Mouse (Mus musculus) common myeloid progenitor, adult 5-6 weeks (primary cell): Measurements from ENCODE around the gene Dapk2. TPM values are rescaled to one million over a fixed set of nuclear protein-coding genes. Genes with fewer than 3 reads are reported as not detected.
A peak's percentile ranks its signal among the peaks of the same experiment; 100 is the strongest.

Source experiments
- ATAC-seq: replicated peaks from 2 replicates; pipeline ENCODE4 v1.8.0; 2016; ENCODE audit warnings: low read depth, mild to moderate bottlenecking, moderate TSS enrichment, inconsistent platforms; ENCODE audit not compliant: poor library complexity, severe bottlenecking
- total RNA-seq: library from RNA; stranded (forward); fragments of 200-1000, 187-1606 nt; gene quantifications from 2 replicates; pipeline ENCODE4 v1.2.3, GENCODE M21; 2017

Gene Dapk2
- total RNA-seq, 1 experiment from 2014 or later: 4.0 TPM

GRCm38 (mm10) chr9:66295577-66296120 lies 137.6 kb downstream of the Dapk2 start:
- no peak for ATAC-seq

- no peak for ATAC-seq
Observed at GRCm38 (mm10) chr9:66298783-66299182, 140.8 kb downstream of the Dapk2 start.

- ATAC-seq: peak; percentile 40
Observed at GRCm38 (mm10) chr9:66300448-66301027, 142.5 kb downstream of the Dapk2 start.

GRCm38 (mm10) chr9:66304320-66305090 lies 146.5 kb downstream of the Dapk2 start:
- no peak for ATAC-seq

- ATAC-seq: peak; percentile 40
Observed at GRCm38 (mm10) chr9:66305121-66306112, 147.4 kb downstream of the Dapk2 start.

- ATAC-seq: no peak
Observed at GRCm38 (mm10) chr9:66306414-66306813, 148.4 kb downstream of the Dapk2 start.

- ATAC-seq: peak; percentile 88
Observed at GRCm38 (mm10) chr9:66307341-66307740, 149.3 kb downstream of the Dapk2 start.

GRCm38 (mm10) chr9:66308741-66309140 lies 150.7 kb downstream of the Dapk2 start:
- ATAC-seq: no peak

GRCm38 (mm10) chr9:66311458-66311857 lies 153.4 kb downstream of the Dapk2 start:
- no peak for ATAC-seq

GRCm38 (mm10) chr9:66316603-66317002 lies 158.6 kb downstream of the Dapk2 start:
- no peak for ATAC-seq

Other genes with a start within 250 kb of the Dapk2 start
- 15.3 and 25.6 TPM in 2 replicates for gene Trip4, start 249.4 kb upstream of the Dapk2 start, total RNA-seq
- gene Csnk1g1, start 249.3 kb upstream of the Dapk2 start, total RNA-seq: 29.1 and 36.9 TPM in 2 replicates
- 519 and 575 TPM in 2 replicates for gene Ppib, start 98.0 kb upstream of the Dapk2 start, total RNA-seq
- gene Snx22, start 88.5 kb upstream of the Dapk2 start, total RNA-seq: 1.2 and 1.7 TPM in 2 replicates
- gene Snx1, start 31.6 kb upstream of the Dapk2 start, total RNA-seq: 101 and 122 TPM in 2 replicates
- gene Ciao2a, start 31.6 kb upstream of the Dapk2 start, total RNA-seq: 177 and 182 TPM in 2 replicates
- 80.8 and 106 TPM in 2 replicates for gene Herc1, start 192.2 kb downstream of the Dapk2 start, total RNA-seq